Mouse (Mus musculus) left cerebral cortex, postnatal 14 days (tissue): ENCODE data around the gene H2-M10.2. TPM values are rescaled to one million over a fixed set of nuclear protein-coding genes. Genes with fewer than 3 reads are reported as not detected.
"Not testable (repeated sequence)": the region's sequence is repeated elsewhere in the genome, so short reads cannot be mapped to it uniquely, and the experiment has no call there.

Source experiments
- DNase-seq, 2 experiments: peaks; one replicate each; pipeline ENCODE4 v3.0.0; 2021 to 2022; ENCODE audit warnings: low spot score in 2 of 2, mixed read lengths in 1 of 2
- intact Hi-C: fragments of 180-260 bp; cut with DNase I; formaldehyde crosslinking; loops from one replicate; pipeline ENCODE4 v1.15.1; 2025
- total RNA-seq, 2 experiments: library from RNA; stranded (reverse); gene quantifications; 2 replicates each; pipeline ENCODE4 v1.2.3; 2021

Gene H2-M10.2
- total RNA-seq, 2 experiments from 2014 or later: not detected

- intact Hi-C loops: loop anchor here (10.0 kb wide), 1 partner anchor 333 kb away; no protein-coding TSS in a partner anchor
- DNase-seq: peak; percentile 78 to 84
Observed at GRCm38 (mm10) chr17:36257241-36257947, 28.9 kb downstream of the H2-M10.2 start.

DNA sequence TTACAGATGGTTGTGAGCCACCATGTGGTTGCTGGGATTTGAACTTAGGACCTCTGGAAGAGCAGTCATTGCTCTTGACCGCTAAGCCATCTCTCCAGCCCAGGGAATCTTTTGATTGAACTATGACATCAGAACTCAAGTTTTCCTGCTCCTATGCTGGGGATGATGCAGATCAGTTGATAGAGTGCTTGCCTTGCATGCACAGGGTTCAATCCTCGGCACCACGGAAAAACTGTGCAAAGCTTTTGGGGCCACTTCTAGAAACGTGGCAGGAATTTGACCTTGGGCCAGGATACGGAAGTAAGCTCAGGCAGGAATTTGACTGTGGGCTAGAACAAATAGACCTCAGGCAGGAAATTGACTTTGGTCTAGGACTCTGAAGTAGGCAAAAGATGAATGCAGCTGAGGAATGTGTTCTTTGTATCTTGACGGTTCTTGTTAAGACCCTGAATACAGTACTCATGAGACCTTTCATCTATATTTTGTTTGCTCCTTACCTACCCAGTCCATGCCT, 33.1 kb downstream of the H2-M10.2 start:
- intact Hi-C loops: loop anchor here (10.0 kb wide), 1 partner anchor 328 kb away; no protein-coding TSS in a partner anchor
- no peak for DNase-seq

- intact Hi-C loops: loop anchor here (10.0 kb wide), 1 partner anchor 328 kb away; no protein-coding TSS in a partner anchor
- DNase-seq: no peak
Observed at GRCm38 (mm10) chr17:36252250-36252876, 33.9 kb downstream of the H2-M10.2 start.

GRCm38 (mm10) chr17:36248886-36249285, 37.4 kb downstream of the H2-M10.2 start:
- intact Hi-C loops: no loop called here
- DNase-seq: no peak

DNA sequence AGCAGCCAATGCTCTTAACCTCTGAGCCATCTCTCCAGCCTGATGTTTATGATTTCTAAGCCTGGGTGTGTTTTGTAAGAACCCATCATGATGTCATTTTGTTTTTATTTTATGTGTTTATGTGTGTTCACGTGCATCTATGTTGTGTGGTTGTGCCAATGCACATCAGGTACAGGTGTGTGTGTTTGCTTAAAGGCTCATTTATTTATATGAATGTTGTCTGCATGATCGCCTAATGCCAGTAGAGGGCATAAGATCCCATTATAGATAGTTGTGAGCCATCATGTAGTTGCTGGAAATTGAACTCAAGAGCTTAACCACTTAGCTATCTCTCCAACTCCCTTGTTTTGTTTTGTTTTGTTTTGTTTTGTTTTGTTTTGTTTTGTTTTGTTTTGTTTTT, 40.5 kb downstream of the H2-M10.2 start:
- DNase-seq: no peak
- intact Hi-C loops: no loop called here

GRCm38 (mm10) chr17:36244031-36244430, 42.3 kb downstream of the H2-M10.2 start:
- intact Hi-C loops: no loop called here
- no peak for DNase-seq

DNA sequence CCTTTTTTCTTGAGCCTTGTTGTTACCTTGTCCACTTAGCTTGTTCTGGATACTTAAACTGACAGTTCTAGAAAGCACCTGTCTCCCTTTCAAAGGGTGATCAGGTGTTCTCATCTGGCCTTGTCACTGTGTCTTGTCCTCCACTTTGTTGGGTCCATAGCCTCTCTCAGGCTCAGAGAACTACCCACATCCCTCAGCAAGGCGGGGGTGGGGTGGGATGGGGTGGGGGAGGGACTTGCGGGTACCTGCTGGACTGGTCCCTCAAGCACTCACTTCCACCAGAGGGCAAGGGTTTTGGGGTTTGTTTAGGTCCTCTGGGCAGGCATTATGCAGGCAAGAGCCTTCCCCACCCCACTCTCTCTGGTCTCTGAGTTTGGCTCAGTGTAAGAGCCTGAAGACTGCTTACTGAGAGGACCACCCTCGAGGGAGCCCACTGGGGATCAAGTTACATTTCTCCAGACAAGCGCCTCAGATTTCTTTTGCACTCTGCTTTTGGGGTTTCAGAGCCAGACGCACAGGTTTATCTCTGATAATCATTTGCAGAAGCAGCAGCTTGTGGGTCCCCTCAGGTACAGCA, 45.6 kb downstream of the H2-M10.2 start:
- intact Hi-C loops: no loop called here
- no peak for DNase-seq

GRCm38 (mm10) chr17:36237321-36237921, 48.9 kb downstream of the H2-M10.2 start:
- intact Hi-C loops: no loop called here
- DNase-seq: no peak

- intact Hi-C loops, DNase-seq: not testable (repeated sequence)
Observed at GRCm38 (mm10) chr17:36235300-36235699, 51.0 kb downstream of the H2-M10.2 start.

Other genes with a start within 250 kb of the H2-M10.2 start
- gene H2-T22, start 243.7 kb downstream of the H2-M10.2 start, total RNA-seq: 1 to 10 TPM; 4.3 to 6.7 TPM
- gene Gm6034, start 243.5 kb downstream of the H2-M10.2 start, total RNA-seq: not detected
- under 1 TPM; 0.55 to 0.57 TPM for gene Gm11127, start 228.1 kb downstream of the H2-M10.2 start, total RNA-seq
- gene Gm19684, start 164.8 kb downstream of the H2-M10.2 start, total RNA-seq: not detected
- gene Gm7030, start 157.1 kb downstream of the H2-M10.2 start, total RNA-seq: not detected
- gene Gm8909, start 118.0 kb downstream of the H2-M10.2 start, total RNA-seq: not detected
- not detected for gene H2-T3, start 96.2 kb downstream of the H2-M10.2 start, total RNA-seq
- 10 to 100 TPM; 43.5 to 51.3 TPM for gene Rpp21, start 28.4 kb downstream of the H2-M10.2 start, total RNA-seq
- gene Trim39, start 14.2 kb downstream of the H2-M10.2 start, total RNA-seq: 10 to 100 TPM; 20.0 to 20.2 TPM
- gene H2-M10.1, start 39.7 kb upstream of the H2-M10.2 start, total RNA-seq: not detected
- gene H2-M10.3, start 81.9 kb upstream of the H2-M10.2 start, total RNA-seq: not detected
- not detected for gene H2-M10.4, start 175.8 kb upstream of the H2-M10.2 start, total RNA-seq